Mouse (Mus musculus) urinary bladder, postnatal 14 days (tissue): ENCODE results near the gene Stat4.

Experiments
- DNase-seq: peaks from one replicate; pipeline ENCODE4 v3.0.0; 2021; ENCODE audit warnings: low spot score

Stat4 gene

DNA sequence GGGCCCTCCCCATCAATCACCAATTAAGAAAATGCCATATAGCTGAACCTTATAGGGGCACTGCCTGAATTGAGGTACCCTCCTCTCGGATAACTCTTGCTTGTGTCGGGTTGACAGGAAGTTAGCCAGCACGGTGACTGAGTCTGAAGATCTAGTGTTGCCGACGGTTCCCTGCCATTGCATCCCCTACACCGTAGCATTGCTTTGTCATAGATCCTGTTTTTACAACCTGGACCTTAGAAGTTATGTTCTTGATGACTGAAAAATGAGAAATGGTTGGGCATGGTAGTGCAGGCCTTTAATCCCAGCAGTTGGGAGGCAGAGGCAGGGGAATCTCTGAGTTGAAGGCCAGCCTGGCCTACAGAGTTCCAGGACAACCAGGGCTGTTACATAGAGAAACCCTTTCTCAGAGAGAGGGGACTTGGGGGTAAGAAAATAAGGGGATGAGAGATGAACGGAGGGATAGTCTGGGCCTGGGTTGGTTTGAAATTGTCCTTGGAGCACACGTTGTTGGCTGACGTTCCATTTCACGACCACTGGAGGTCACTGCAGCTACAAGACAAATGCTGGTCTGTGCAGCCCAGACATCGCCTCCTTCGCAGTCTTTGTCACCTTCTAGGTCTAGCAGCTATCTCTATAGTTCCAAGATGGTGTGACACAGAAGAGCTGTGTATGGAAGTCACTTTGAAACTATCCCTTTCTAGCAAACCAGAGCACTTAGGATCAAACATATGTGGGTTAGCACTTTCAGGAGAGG, 159.4 kb downstream of the Stat4 start:
- DNase-seq: peak; percentile 60

GRCm38 (mm10) chr1:52147431-52147830, 160.5 kb downstream of the Stat4 start:
- DNase-seq: no peak

DNA sequence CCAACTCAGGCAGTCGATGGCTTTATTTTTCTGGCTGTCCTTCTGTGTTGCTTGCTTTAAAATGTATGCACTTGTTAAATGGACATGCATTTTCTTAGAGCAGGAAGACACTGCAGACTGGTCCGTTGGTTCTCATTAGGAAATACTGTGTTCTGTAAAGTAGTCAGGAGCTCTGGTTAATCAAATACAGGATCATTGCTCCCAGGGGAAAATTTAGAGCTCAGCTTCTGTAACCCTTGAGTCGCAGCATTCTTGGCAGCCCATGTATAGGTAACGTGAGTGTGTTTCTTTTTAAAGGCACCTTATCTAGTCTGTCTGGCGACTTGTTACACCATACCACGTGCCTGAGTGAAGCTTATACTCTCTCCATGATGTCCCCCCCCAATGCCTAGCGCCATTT, 161.2 kb downstream of the Stat4 start:
- no peak for DNase-seq

GRCm38 (mm10) chr1:52148696-52149095, 161.7 kb downstream of the Stat4 start:
- DNase-seq: no peak

- peak; percentile 26 for DNase-seq
Measured at GRCm38 (mm10) chr1:52149934-52150346, 163.0 kb downstream of the Stat4 start.

DNA sequence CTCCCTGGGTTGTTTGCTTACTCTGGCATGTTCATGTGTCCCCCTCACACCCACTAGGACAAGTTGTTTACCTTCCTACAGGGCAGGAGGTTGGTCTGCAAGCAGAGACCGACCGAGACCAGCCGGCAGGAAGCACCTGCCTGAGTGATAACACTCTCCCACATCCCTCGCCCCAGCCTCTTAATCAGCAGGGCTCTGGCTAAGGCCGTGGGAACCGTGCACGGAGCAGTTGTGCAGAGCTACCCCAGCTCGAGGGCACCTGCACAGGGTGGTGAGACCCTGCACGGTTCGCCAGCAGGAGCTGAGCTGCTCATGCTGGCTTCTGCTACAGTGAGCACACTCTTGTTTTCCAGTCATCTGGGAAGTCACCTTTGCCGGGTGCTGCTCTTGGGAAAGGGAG, 163.7 kb downstream of the Stat4 start:
- DNase-seq: no peak

GRCm38 (mm10) chr1:52151166-52151565, 164.2 kb downstream of the Stat4 start:
- DNase-seq: no peak

GRCm38 (mm10) chr1:52152369-52152768, 165.4 kb downstream of the Stat4 start:
- DNase-seq: no peak

- no peak for DNase-seq
Measured at GRCm38 (mm10) chr1:52152936-52153335, 166.0 kb downstream of the Stat4 start.

- DNase-seq: no peak
Measured at GRCm38 (mm10) chr1:52154890-52155289, 167.9 kb downstream of the Stat4 start.

DNA sequence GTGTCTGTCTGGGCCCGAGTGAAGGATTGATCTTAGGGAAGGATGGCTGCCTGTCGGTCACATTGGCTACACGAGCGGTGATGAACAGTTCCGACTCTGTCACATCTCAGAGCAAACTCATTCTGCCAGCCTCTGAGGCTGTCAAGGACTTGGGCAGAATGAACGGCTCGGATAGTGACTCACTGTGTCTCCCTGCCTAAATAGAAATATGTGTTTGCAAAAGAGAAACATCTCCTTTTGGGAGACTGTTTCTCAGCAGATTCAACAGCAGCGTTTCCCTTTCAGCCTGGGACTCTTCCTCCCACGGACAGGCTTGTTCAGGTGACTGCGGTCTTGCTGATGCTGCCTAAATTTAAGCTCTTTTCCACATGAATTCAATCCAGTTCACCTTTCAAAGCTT, 169.4 kb downstream of the Stat4 start:
- DNase-seq: no peak
